Mouse (Mus musculus): ENCODE results near the gene Aph1c. TPM values are rescaled to one million over a fixed set of nuclear protein-coding genes. Genes with fewer than 3 reads are reported as not detected.

Gene Aph1c
- polyA plus RNA-seq, 1 experiment = 3.0 TPM

DNA sequence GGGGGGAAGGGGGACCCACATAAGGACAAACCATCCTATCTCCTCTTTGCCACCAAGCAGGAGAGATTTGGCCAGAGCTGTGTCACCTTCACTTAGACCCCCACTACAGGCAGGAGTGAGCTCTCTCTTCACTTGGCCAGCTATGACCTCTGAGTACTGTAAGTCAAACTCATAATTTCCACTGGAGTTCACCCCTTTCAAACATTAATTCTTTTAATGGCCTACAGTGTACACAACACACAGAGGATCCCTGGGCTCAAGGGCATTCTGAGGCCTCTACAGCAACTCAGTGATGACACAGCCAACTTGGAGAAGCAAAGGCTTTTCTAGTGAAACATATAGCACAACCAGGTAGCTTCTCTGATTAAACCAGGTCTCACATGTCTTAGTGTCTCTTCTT is 63.8 kb downstream of the Aph1c start:
- no peaks in the 10 kb centered on the region for H3K27me3 ChIP-seq (ENCODE audit: control insufficient read depth, insufficient read depth, low read length)
- no peak overlapping the region for H3K4me3 ChIP-seq (ENCODE audit: extremely low read depth, insufficient read depth, insufficient read length)
- no peaks in the 10 kb centered on the region for H3K4me1 ChIP-seq (ENCODE audit: control insufficient read depth, insufficient read depth, insufficient read length)
- DNase-seq (ENCODE audit: low read depth in 1 of 2, low spot score in 2 of 2) = no peak
- H3K36me3 ChIP-seq (ENCODE audit: control insufficient read depth, insufficient read depth, low read length) = no peaks in the 10 kb centered on the region
- no peak for TF ChIP-seq POLR2A (IDR thresholded peaks at IDR 0.05; ENCODE audit: low read depth, low read length)
- no peak for TF ChIP-seq CTCF (IDR thresholded peaks at IDR 0.05; ENCODE audit: extremely low read depth, insufficient read depth, insufficient read length, insufficient replicate concordance)
- H3K27ac ChIP-seq (ENCODE audit: insufficient read depth, low read length) = no peak overlapping the region

DNA sequence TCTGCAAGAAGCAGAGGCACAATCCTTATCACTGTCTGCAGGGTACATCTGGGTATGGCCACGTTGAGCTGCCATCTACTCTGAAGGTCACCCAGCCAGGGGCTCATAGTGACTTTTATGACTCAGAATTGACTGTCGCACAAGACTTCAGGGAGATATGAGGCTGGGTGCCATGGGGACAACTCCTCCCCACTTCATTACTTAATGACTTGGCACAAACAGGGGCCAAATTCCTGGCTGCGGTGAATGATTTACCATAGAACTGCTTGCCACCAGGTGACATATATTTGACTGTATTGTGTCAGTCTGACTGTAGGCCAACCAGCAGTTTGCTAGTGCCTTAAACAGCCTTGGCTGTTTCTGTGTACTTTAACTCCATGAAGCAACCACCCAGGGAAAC is 65.3 kb downstream of the Aph1c start:
- no peak for TF ChIP-seq CTCF (IDR thresholded peaks at IDR 0.05; ENCODE audit: extremely low read depth, insufficient read depth, insufficient read length, insufficient replicate concordance)
- TF ChIP-seq POLR2A (IDR thresholded peaks at IDR 0.05; ENCODE audit: low read depth, low read length) = no peak
- no peak overlapping the region for H3K27ac ChIP-seq (ENCODE audit: insufficient read depth, low read length)
- H3K4me3 ChIP-seq (ENCODE audit: extremely low read depth, insufficient read depth, insufficient read length) = no peak overlapping the region
- 69% methylated on average over 3 of the region's 3 CpGs for WGBS
- DNase-seq (ENCODE audit: low read depth in 1 of 2, low spot score in 2 of 2) = no peak
- no peaks in the 10 kb centered on the region for H3K27me3 ChIP-seq (ENCODE audit: control insufficient read depth, insufficient read depth, low read length)
- no peaks in the 10 kb centered on the region for H3K4me1 ChIP-seq (ENCODE audit: control insufficient read depth, insufficient read depth, insufficient read length)
- no peaks in the 10 kb centered on the region for H3K36me3 ChIP-seq (ENCODE audit: control insufficient read depth, insufficient read depth, low read length)

DNA sequence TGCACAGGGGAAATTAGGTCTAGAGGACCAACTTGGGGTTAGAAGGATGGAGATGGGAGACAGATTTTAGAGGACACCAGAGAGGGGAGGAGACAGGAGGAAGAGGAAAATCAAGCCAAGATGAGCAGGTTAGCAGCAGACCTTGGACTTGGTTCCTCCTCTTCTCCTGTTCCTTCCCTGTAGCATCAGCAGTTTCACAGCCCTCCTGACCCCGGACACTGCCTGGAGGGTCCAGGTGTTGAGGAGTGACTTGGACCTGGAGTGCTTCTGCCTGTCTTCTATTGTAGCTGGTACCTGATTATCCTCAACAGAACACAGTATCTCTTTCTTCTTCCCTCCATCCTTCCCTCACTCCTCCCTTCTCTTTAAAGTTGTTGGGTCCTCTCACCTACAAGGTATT is 65.8 kb downstream of the Aph1c start:
- H3K4me3 ChIP-seq (ENCODE audit: extremely low read depth, insufficient read depth, insufficient read length) = no peak overlapping the region
- no peak overlapping the region for H3K27ac ChIP-seq (ENCODE audit: insufficient read depth, low read length)
- 88% methylated on average over 1 of the region's 1 CpGs for WGBS
- H3K36me3 ChIP-seq (ENCODE audit: control insufficient read depth, insufficient read depth, low read length) = no peaks in the 10 kb centered on the region
- no peaks in the 10 kb centered on the region for H3K27me3 ChIP-seq (ENCODE audit: control insufficient read depth, insufficient read depth, low read length)
- no peak for TF ChIP-seq POLR2A (IDR thresholded peaks at IDR 0.05; ENCODE audit: low read depth, low read length)
- no peak for TF ChIP-seq CTCF (IDR thresholded peaks at IDR 0.05; ENCODE audit: extremely low read depth, insufficient read depth, insufficient read length, insufficient replicate concordance)
- DNase-seq (ENCODE audit: low read depth in 1 of 2, low spot score in 2 of 2) = no peak
- H3K4me1 ChIP-seq (ENCODE audit: control insufficient read depth, insufficient read depth, insufficient read length) = no peaks in the 10 kb centered on the region

Other genes starting within 250 kb of the Aph1c start
- gene Usp3, start 241.6 kb downstream of the Aph1c start, polyA plus RNA-seq (2012; rRNA removed) = 15.2 and 15.9 TPM in 2 replicates
- gene Car12, start 121.0 kb downstream of the Aph1c start, polyA plus RNA-seq (2012; rRNA removed) = 0.48 and 0.74 TPM in 2 replicates
- 1.0 and 1.9 TPM in 2 replicates for gene Aph1b, start 39.2 kb downstream of the Aph1c start, polyA plus RNA-seq (2012; rRNA removed)
- 0.05 TPM in 1 of 2 replicates, not detected in the other for gene Gm10647, start 37.7 kb downstream of the Aph1c start, polyA plus RNA-seq (2012; rRNA removed)
- 12.5 and 13.2 TPM in 2 replicates for gene Rab8b, start 85.0 kb upstream of the Aph1c start, polyA plus RNA-seq (2012; rRNA removed)
- 11.4 and 13.3 TPM in 2 replicates for gene Rps27l, start 111.4 kb upstream of the Aph1c start, polyA plus RNA-seq (2012; rRNA removed)
- 9.5 and 23.7 TPM in 2 replicates for gene Lactb, start 140.8 kb upstream of the Aph1c start, polyA plus RNA-seq (2012; rRNA removed)
- gene Tpm1, start 214.7 kb upstream of the Aph1c start, polyA plus RNA-seq (2012; rRNA removed) = 39.0 and 54.2 TPM in 2 replicates

All from spleen, adult 2 months (tissue).